Mouse (Mus musculus) urinary bladder, postnatal 4 days (tissue): ENCODE results near the gene Hdac6.
"Not testable (repeated sequence)": the region's sequence is repeated elsewhere in the genome, so short reads cannot be mapped to it uniquely, and the experiment has no call there.

Experiments
- DNase-seq, 2 experiments: peaks; one replicate each; pipeline ENCODE4 v3.0.0; 2021 to 2022; ENCODE audit warnings: low spot score in 2 of 2

Hdac6 gene

DNA sequence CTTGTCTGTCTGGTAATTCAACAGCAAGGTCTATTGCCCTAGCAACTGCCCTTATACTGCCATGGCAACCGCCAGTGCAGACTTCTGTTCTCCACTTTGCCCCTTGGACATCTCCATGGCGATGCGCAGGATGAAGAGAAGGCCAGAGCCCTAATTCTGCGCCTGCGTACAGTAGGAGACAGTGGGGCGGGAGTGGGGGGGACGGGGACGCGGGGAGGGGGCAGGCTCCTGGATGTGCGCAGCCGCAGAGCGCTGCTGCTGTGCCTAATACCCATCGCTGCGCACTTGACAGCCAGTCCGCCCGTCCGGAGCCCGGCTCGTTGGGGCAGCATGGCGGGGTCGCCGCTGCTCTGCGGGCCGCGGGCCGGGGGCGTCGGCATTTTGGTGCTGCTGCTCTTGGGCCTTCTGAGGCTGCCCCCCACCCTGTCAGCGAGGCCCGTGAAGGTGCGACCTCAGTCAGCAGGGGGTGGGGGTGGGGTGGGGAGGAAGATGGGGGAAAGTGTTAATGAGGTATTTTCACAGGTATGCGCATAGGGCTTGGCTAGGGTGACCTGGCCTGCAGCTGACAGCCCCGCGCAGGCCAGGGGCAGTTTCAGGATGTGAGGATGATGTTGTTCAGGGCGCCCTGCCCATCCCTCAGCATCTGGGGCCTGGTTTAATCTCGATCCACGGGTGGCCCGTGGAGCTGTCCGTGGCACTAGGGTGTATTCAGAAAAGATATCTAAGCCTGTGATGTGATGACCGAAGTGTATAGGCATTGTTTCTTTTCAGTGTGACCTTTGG, 27.9 kb downstream of the Hdac6 start, which contains the start of gene Pcsk1n:
TSS of gene Pcsk1n (plus strand) at position 222 of the 783 bp plus-strand sequence.
- DNase-seq, result no peak

DNA sequence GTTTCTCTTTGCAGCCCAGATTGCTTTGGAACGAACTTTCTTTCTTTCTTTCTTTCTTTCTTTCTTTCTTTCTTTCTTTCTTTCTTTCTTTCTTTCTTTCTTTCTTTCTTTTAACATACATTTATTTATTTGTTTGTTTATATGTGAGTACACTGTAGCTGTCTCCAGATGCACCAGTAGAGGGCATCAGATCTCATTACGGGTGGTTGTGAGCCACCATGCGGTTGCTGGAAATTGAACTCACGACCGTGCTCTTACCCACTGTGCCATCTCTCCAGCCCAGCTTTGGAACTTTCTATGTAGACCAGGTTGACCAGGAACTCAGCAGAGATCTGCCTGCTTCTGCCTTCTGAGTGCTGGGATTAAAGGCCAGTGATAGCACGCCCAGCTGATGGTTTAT, 29.7 kb downstream of the Hdac6 start:
- DNase-seq, result not testable (repeated sequence)

GRCm38 (mm10) chrX:7915669-7916068, 32.0 kb downstream of the Hdac6 start:
- DNase-seq, result not testable (repeated sequence)

DNA sequence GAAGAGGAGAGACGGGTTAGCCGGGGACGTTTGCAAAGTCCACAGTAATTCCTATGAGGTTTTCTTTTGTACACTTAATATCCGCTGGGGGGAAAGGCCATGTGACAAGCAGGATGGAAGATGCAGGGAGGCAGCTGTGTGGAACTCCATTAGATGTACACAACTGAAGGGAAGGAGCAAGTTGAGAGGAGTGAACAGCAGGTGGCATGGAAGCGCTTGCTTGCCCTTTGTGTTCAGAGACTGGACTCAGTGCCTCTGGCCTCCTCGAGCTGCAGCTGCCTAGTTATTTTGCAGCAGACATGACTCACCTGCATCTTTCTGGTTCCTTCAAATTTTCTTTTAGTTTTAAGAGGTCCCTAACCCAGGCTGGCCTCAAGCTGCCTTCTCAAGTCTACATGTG, 37.2 kb downstream of the Hdac6 start:
- no peak for DNase-seq

GRCm38 (mm10) chrX:7909242-7909641, 38.4 kb downstream of the Hdac6 start, which contains the start of gene Gm10490:
Gene Gm10490, plus strand, starts transcription at chrX:7909542.
- not testable (repeated sequence) for DNase-seq

- no peak for DNase-seq
Observed at GRCm38 (mm10) chrX:7907735-7908134, 40.0 kb downstream of the Hdac6 start, which contains the start of gene Gm10491. Gene Gm10491, minus strand, starts transcription at chrX:7907835.

- DNase-seq, result no peak
Observed at GRCm38 (mm10) chrX:7904441-7904840, 43.2 kb downstream of the Hdac6 start.

DNA sequence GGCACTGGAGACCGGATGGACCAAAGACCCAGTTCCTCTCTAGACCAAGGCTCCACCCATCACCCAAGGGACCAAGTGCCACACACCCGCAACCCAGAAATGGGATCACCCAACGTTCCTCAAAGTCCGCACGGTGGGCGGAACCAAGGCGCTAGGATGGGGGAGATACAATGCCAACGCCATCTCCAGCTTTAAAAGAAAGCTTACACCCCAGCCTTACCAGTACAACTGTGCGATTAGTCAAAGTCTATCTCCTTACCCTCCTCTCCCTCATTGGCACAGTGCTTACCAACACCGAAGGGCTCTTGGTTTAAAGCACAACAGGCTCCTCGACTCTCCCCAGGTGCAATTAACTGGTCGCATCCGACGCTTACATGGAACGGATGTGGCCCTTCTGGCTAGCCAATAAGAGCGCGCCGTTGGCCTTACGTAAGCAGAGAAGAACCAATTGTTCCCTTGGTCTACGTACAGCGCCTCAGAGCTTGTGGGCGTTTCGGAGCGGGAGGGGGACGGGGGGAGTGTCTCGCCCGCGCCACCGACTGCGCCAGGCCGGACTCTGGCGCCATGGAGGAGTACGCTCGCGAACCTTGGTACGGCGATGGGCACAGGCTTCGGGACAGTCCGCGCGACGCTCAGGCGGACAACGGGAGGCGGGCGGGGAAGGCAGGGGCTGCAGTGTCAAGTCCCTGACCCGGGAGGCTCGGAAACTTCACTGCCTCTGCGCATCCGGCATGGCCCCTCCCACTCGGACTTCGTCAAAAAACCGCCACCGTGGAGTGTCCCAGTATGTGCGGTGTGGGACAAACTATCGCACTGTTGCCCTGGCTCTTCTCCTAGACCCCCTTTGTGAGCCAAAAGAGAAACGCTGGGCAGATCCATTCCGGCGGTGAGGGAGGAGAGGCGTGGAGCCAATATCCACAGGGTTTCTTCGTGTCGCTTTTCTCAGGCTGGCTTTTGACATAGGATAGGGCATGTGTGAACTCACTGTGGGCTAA, 48.5 kb downstream of the Hdac6 start, which contains the start of the genes Pqbp1 and Timm17b:
TSS of gene Pqbp1 (minus strand) at position 390 of the 995 bp plus-strand sequence.
TSS of gene Timm17b (plus strand) at position 478 of the 995 bp plus-strand sequence.
- peak; percentile 76 to 88 for DNase-seq

GRCm38 (mm10) chrX:7898211-7898610, 49.5 kb downstream of the Hdac6 start:
- DNase-seq, result no peak

DNA sequence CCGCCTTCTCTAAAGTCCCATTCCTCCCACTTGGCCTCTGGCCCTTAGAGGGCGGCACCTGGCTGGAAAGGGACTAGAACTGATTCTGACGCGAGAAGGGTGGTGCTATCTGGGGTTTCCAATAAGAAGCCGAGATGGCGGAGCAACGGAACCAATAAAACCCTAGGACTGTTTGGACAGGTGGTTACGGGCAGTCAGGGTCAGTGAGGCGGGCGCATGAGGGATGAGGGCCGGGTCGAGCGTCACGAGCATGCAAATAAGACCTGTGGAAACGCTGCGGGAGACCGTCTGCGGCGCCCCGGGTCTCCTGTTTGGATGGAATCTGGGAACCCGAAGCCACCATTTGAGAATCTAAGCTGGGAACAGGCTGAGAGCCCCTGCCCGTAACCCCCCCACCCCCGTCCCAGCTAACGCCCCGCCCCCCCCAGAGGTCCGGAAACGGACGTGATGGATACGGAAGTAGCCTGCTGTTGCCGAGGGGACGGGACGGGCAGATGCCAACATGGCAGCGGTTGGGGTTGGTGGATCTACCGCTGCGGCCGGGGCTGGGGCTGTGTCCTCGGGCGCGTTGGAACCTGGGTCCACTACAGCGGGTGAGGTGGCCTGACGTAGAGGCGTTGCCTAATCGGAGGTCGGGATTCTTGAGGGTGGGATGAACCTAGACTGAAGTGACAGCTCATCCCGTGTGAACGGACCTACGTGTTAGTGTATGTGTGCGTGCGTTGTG, 63.7 kb downstream of the Hdac6 start, which contains the start of gene Slc35a2:
TSS of gene Slc35a2 (plus strand) at position 188 of the 727 bp plus-strand sequence.
- peak; percentile 77 to 79 for DNase-seq
